Mouse (Mus musculus) hindbrain, embryonic 11.5 days (tissue): ENCODE results near the gene Spire2. TPM values are rescaled to one million over a fixed set of nuclear protein-coding genes. Genes with fewer than 3 reads are reported as not detected.
A peak's percentile ranks its signal among the peaks of the same experiment; 100 is the strongest.
"Not testable (repeated sequence)": the region's sequence is repeated elsewhere in the genome, so short reads cannot be mapped to it uniquely, and the experiment has no call there.

ENCODE experiments used
- ATAC-seq: fragments of 200-750 bp; cut with Nextera tagmentation; 2 replicates; pipeline ENCODE4 v1.8.0; 2017; ENCODE audit warnings: mild to moderate bottlenecking, moderate TSS enrichment, moderate library complexity; ENCODE audit not compliant: low FRiP score
- DNase-seq: peaks from one replicate; pipeline ENCODE4 v3.0.0-alpha.2; 2015; ENCODE audit warnings: low spot score
- H3K27ac ChIP-seq: fragments of 300-500 bp; sonication (generic); 2 replicates; pipeline ENCODE4 v1.5.1; 2014; ENCODE audit warnings: mild to moderate bottlenecking, low read depth, low read length
- H3K27me3 ChIP-seq: fragments of 300-500 bp; sonication (generic); 2 replicates; pipeline ENCODE4 v1.6.1; 2014; ENCODE audit warnings: mild to moderate bottlenecking, low read length, moderate library complexity, mixed read lengths; ENCODE audit not compliant: control insufficient read depth, insufficient read depth
- H3K36me3 ChIP-seq: fragments of 300-500 bp; sonication (generic); 2 replicates; pipeline ENCODE4 v1.6.1; 2014; ENCODE audit warnings: mild to moderate bottlenecking, low read length, moderate library complexity, mixed read lengths; ENCODE audit not compliant: control insufficient read depth, insufficient read depth
- H3K4me1 ChIP-seq: fragments of 300-500 bp; sonication (generic); replicated peaks from 2 replicates; pipeline ENCODE4 v1.6.1; 2014; ENCODE audit warnings: low read length, mixed read lengths; ENCODE audit not compliant: control insufficient read depth, insufficient read depth
- H3K4me2 ChIP-seq: fragments of 300-500 bp; sonication (generic); replicated peaks from 2 replicates; pipeline ENCODE4 v1.6.1; 2014; ENCODE audit warnings: mild to moderate bottlenecking, low read depth, low read length
- H3K4me3 ChIP-seq: fragments of 300-500 bp; sonication (generic); 2 replicates; pipeline ENCODE4 v1.5.1; 2014; ENCODE audit warnings: low read depth, low read length
- H3K9ac ChIP-seq: fragments of 300-500 bp; sonication (generic); 2 replicates; pipeline ENCODE4 v1.6.1; 2014; ENCODE audit warnings: low read depth, low read length
- H3K9me3 ChIP-seq: fragments of 300-500 bp; sonication (generic); 2 replicates; pipeline ENCODE4 v1.6.1; 2016; ENCODE audit warnings: low read length; ENCODE audit not compliant: control insufficient read depth
- WGBS: fragments of 180-500 bp; shearing (Covaris S2); extraction: QIAGEN DNeasy Blood & Tissue Kit; methylation state at CpG from one replicate; pipeline ENCODE4 v1.1.7; 2014; 5-methylcytosine and 5-hydroxymethylcytosine counted together
- polyA plus RNA-seq: library from polyadenylated mRNA; unstranded; fragments of >200 nt; fragmentation: Nextera tagmentation; extraction: Ambion mirVana; gene quantifications from 2 replicates; pipeline ENCODE4 v1.2.1, GENCODE M21; 2014

Spire2 gene
- 13.1 and 13.2 TPM in 2 replicates for polyA plus RNA-seq

DNA sequence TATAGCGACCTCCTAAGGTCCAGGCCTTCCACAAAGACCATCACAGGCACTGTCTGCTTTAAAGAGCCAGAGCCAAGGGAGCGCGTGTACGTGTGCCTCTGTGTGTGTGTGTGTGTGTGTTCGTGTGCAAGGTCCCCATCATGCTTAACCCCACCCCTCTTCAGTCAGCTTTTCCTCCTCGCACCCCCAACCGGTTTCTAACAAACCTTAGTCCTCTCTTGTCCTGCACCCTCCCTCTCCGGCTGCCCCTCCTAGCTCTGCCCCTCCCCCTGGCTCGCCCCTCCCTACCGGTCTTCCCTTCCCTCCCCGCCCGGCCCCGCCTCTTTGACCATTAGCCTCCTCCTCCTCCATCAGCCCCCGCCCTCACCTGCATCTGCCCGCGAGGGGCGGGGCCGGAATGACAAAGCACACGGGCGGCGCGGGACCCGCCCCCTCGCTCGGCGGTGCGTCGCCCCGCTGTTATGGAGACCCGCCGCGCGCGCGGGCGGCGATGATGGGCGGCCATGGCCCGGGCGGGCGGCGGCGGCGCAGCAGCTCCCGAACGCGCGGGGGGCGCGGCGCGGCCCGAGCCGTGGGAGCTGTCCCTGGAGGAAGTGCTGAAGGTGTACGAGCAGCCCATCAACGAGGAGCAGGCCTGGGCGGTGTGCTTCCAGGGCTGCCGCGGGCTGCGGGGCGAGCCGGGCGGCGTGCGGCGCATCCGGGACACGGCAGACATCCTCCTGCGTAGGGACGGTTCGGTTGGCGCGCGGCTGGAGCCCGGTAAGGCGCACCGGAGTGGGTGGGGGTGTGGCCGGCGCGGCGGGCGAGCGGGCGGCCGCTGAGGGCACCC lies at the start of gene Spire2:
Spire2 (plus strand) TSS at position 452 of the 829 bp plus-strand sequence.
- Histone ChIP-seq H3K27ac (peak within 1 kb of the TSS; percentile 90), H3K4me2 (peak within 1 kb of the TSS; percentile 87), H3K4me3 (peak within 1 kb of the TSS; percentile 84), H3K9me3 (no peaks in the 10 kb centered on the region), H3K27me3 (no peaks in the 10 kb centered on the region), H3K9ac (peak within 1 kb of the TSS; percentile 91), H3K36me3 (no peaks in the 10 kb centered on the region), H3K4me1 (0 out of 2 replicates have a peak, but pooled peaks cover 3% of the 10 kb centered on the region)
- under 1% methylated on average over 57 of the region's 85 CpGs for WGBS
- DNase-seq (peak; percentile 93), ATAC-seq (peak; percentile 92)

DNA sequence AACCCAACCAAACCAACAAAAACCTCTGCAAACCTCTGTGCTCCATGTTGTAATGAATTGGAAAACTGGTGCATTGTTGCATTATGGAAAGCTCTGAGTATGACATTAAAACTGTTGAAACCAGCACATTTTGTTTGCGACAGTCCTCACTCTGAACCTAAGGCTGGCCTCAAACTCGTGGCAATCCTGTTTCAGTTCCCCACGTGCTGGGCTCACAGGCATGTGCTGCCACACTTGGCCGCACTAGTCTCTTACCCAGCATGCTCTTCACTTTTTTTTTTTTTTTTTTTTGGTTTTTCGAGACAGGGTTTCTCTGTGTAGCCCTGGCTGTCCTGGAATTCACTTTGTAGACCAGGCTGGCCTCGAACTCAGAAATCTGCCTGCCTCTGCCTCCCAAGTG lies 49.5 kb upstream of the Spire2 start:
- ATAC-seq, H3K27ac ChIP-seq, H3K4me2 ChIP-seq, H3K4me1 ChIP-seq, H3K9ac ChIP-seq, H3K4me3 ChIP-seq, H3K27me3 ChIP-seq, H3K9me3 ChIP-seq, DNase-seq, H3K36me3 ChIP-seq: not testable (repeated sequence)
- WGBS, result 92% methylated on average over 5 of the region's 6 CpGs

DNA sequence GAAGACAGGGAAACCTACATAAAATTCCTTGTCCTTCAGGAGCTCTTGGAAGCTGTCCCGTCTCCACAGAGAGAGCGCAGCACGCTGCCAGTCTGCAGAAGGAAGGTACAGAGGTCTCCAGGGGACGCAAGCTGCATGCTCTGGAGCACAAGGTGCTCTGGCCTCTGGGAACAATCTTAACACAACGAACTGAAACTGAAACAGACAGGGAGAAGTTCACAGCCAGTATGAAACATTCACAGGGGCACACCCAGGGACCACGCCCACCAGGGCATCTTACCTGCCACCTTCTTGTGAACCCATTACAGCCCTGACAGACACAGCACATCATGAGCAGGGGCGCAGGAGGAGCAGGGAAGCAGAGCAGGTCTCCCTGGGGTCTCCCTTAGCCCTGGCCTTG lies 48.5 kb upstream of the Spire2 start:
- peaks cover 2% of the 10 kb centered on the region; the same call in 1 of the 2 replicates for H3K36me3 ChIP-seq
- no peak overlapping the region for H3K9ac ChIP-seq
- ATAC-seq, result no peak
- H3K9me3 ChIP-seq, result no peaks in the 10 kb centered on the region
- no peaks in the 10 kb centered on the region for H3K4me1 ChIP-seq
- H3K27me3 ChIP-seq, result no peaks in the 10 kb centered on the region
- H3K27ac ChIP-seq, result no peak overlapping the region
- WGBS, result 92% methylated on average over 7 of the region's 7 CpGs
- no peak for DNase-seq
- no peak overlapping the region for H3K4me2 ChIP-seq
- no peak overlapping the region for H3K4me3 ChIP-seq

DNA sequence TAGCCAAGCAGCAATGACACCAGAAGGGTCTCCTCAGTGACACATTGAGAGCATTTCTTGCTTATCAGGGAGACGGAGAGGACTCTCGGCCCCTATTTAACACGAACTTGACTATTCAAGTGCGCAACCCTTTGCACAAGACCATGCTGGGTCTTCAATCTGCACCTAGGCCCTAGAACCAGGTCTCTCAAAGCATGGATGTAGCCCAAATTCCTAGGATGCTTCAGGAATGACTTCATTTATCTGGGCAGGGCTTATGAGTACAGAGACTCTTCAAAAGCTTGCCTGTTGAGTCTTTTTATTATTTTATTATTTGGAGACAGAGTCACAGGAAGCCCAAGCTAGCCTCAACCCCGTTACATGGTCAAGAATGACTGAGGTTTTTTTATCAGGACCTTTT lies 48.0 kb upstream of the Spire2 start:
- Histone ChIP-seq H3K4me1 (no peaks in the 10 kb centered on the region), H3K4me3 (no peak overlapping the region), H3K9me3 (no peaks in the 10 kb centered on the region), H3K4me2 (no peak overlapping the region), H3K27ac (no peak overlapping the region), H3K27me3 (no peaks in the 10 kb centered on the region), H3K36me3 (peaks cover 2% of the 10 kb centered on the region; the same call in 1 of the 2 replicates), H3K9ac (no peak overlapping the region)
- ATAC-seq (no peak), DNase-seq (no peak)
- 92% methylated on average over 5 of the region's 5 CpGs for WGBS

DNA sequence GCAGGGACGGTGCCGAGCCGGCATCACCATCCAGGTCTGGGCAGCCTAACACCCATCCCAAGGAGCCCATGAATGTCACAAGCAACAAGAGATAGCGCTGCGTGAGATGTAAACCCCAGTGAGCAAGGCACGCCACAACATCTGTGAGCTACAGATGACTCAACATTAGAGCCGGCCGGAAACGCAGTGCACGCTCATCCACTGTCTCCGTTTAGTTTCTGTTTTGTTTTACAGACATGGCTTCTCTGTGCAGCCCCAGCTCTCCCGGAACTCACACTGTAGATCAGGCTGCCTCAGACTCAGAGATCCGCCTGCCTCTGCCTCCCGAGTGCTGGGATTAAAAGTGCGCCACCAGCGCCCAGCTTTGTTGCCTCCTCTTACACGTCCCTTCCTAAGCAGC lies 45.2 kb upstream of the Spire2 start:
- Histone ChIP-seq H3K9ac (no peak overlapping the region), H3K9me3 (no peaks in the 10 kb centered on the region), H3K4me2 (no peak overlapping the region), H3K27ac (no peak overlapping the region), H3K27me3 (no peaks in the 10 kb centered on the region), H3K36me3 (no peaks in the 10 kb centered on the region), H3K4me1 (no peaks in the 10 kb centered on the region), H3K4me3 (no peak overlapping the region)
- ATAC-seq, result no peak
- no peak for DNase-seq
- 96% methylated on average over 17 of the region's 17 CpGs for WGBS

DNA sequence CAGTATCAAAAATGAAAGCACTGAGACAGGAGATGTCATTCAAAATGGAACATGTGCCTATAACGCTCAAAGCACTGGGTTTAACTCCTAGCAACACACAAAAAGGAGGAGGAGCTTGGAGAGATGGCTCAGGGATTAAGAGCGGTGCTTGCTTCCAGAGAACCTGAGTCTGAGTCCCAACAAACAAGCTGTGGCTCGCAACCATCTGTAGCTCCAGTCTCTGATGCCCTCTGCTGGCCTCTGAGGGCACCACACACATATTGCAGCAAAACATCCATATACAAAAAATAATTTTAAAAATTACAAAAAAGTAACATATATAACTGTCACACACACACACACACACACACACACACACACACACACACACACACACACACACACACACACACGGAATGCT lies 42.3 kb upstream of the Spire2 start:
- H3K4me3 ChIP-seq, result no peak overlapping the region
- no peaks in the 10 kb centered on the region for H3K4me1 ChIP-seq
- H3K9ac ChIP-seq, result no peak overlapping the region
- H3K9me3 ChIP-seq, result no peaks in the 10 kb centered on the region
- H3K27me3 ChIP-seq, result no peaks in the 10 kb centered on the region
- 0 out of 2 replicates have a peak, but pooled peaks cover 3% of the 10 kb centered on the region for H3K36me3 ChIP-seq
- WGBS, result 77% methylated on average over 4 of the region's 4 CpGs
- H3K4me2 ChIP-seq, result no peak overlapping the region
- no peak overlapping the region for H3K27ac ChIP-seq
- peak; percentile 36 for DNase-seq
- no peak for ATAC-seq

DNA sequence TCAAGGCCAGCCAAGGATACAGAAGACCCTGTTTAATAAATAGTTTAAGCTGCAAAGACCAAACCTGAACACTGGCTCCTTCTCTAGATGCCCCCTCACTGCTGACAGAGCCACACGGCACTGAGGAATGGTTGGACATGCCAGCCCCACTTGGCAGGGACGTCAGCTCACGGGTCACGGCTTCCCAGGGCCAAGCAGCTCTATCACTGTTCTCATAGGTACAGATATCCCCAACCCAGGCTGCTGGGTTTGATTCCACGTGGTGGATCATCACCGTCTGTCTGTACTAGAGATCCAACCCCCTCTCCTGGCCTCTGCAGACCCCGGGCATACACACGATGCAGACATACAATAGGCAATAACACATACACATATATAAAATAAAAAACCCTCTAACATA lies 41.8 kb upstream of the Spire2 start:
- no peak overlapping the region for H3K4me2 ChIP-seq
- no peaks in the 10 kb centered on the region for H3K27me3 ChIP-seq
- ATAC-seq (no peak), DNase-seq (no peak)
- 0 out of 2 replicates have a peak, but pooled peaks cover 3% of the 10 kb centered on the region for H3K36me3 ChIP-seq
- H3K9me3 ChIP-seq, result no peaks in the 10 kb centered on the region
- 96% methylated on average over 8 of the region's 8 CpGs for WGBS
- H3K27ac ChIP-seq, result no peak overlapping the region
- H3K9ac ChIP-seq, result no peak overlapping the region
- H3K4me1 ChIP-seq, result no peaks in the 10 kb centered on the region
- H3K4me3 ChIP-seq, result no peak overlapping the region

DNA sequence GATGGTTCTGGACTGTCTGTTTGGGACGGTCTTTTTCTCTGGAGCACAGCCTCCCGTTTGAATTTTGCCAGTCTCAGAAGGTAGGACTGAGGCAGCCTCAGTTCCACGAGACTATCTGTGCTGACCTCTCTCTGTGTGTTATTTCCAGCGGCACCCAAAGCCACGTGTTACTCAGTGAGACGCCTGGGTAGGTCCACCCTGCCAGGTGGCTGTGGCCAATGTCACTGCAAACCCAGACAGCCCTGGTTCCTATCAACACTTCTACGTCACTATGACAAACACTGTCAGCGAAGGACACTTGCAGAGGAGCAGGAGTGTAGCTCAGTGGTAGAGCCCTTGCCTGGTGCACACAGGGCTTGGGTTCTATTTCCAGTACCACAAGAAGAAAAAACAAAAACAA lies 40.8 kb upstream of the Spire2 start:
- Histone ChIP-seq H3K36me3 (0 out of 2 replicates have a peak, but pooled peaks cover 3% of the 10 kb centered on the region), H3K4me1 (no peaks in the 10 kb centered on the region), H3K27ac (no peak overlapping the region), H3K27me3 (no peaks in the 10 kb centered on the region), H3K9me3 (no peaks in the 10 kb centered on the region), H3K4me3 (no peak overlapping the region), H3K9ac (no peak overlapping the region), H3K4me2 (no peak overlapping the region)
- WGBS, result 88% methylated on average over 8 of the region's 8 CpGs
- ATAC-seq (no peak), DNase-seq (no peak)

DNA sequence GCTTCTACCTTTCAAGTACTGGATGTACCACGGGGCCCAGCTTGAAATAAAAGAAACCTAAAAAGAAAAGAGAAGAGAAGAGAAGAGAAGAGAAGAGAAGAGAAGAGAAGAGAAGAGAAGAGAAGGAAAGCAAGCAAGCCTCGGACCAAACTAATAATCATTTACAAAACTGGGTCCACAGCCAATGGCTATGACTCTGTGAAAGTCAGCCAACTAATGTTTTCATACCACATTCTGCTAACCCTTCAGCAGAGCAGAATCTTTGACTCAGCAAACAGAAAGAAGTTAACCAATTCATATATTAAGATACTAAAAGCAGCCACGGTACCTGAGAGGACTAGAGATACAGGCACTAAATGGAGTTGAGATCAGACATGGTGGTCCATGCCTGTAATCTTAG lies 40.2 kb upstream of the Spire2 start:
- no peaks in the 10 kb centered on the region for H3K4me1 ChIP-seq
- 0 out of 2 replicates have a peak, but pooled peaks cover 3% of the 10 kb centered on the region for H3K36me3 ChIP-seq
- WGBS, result 91% methylated on average over 3 of the region's 3 CpGs
- ATAC-seq (no peak), DNase-seq (no peak)
- no peaks in the 10 kb centered on the region for H3K27me3 ChIP-seq
- H3K9ac ChIP-seq, result no peak overlapping the region
- H3K9me3 ChIP-seq, result no peaks in the 10 kb centered on the region
- H3K4me2 ChIP-seq, result no peak overlapping the region
- no peak overlapping the region for H3K4me3 ChIP-seq
- H3K27ac ChIP-seq, result no peak overlapping the region
